Mouse (Mus musculus) sigmoid colon, adult 10 weeks (tissue): ENCODE measurements around the gene Lss. TPM values are rescaled to one million over a fixed set of nuclear protein-coding genes. Genes with fewer than 3 reads are reported as not detected.

Experiments
- polyA plus RNA-seq: library from polyadenylated mRNA; stranded (reverse); fragments of 350-450 nt; fragmentation: Illumina TruSeq; extraction: RNeasy Lipid Tissue Mini Kit (QIAGEN cat#74804); gene quantifications from one replicate; pipeline ENCODE4 v1.2.3, GENCODE M21; 2014; ENCODE audit warnings: low read depth, low replicate concordance

Gene Lss
- 16.0 TPM for polyA plus RNA-seq

GRCm38 (mm10) chr10:76531375-76531774 lies at the start of gene Lss:
Lss (plus strand) TSS chr10:76531588.

GRCm38 (mm10) chr10:76561972-76562371 lies 30.6 kb downstream of the Lss start, which contains the start of gene Spatc1l:
Spatc1l (plus strand) TSS chr10:76562272.

GRCm38 (mm10) chr10:76575374-76575773 lies 44.0 kb downstream of the Lss start, which contains the start of gene Ftcd:
Ftcd (plus strand) TSS chr10:76575648.

Other genes starting within 250 kb of the Lss start
- gene Dip2a, start 186.3 kb upstream of the Lss start, polyA plus RNA-seq = 25.6 TPM
- gene AC141477.1, start 91.1 kb upstream of the Lss start, polyA plus RNA-seq = not detected
- 13.2 TPM for gene Pcnt, start 88.8 kb upstream of the Lss start, polyA plus RNA-seq
- not detected for gene 2610028H24Rik, start 82.5 kb upstream of the Lss start, polyA plus RNA-seq
- gene Mcm3ap, start 62.7 kb upstream of the Lss start, polyA plus RNA-seq = 11.0 TPM
- gene Ybey, start 62.5 kb upstream of the Lss start, polyA plus RNA-seq = 1.8 TPM
- gene Spatc1l, start 30.7 kb downstream of the Lss start, polyA plus RNA-seq = not detected
- not detected for gene Ftcd, start 44.1 kb downstream of the Lss start, polyA plus RNA-seq
- 7.6 TPM for gene Col6a2, start 92.0 kb downstream of the Lss start, polyA plus RNA-seq
- gene Col6a1, start 194.6 kb downstream of the Lss start, polyA plus RNA-seq = 19.8 TPM